Mouse (Mus musculus): ENCODE measurements around the gene Rps25. TPM values are rescaled to one million over a fixed set of nuclear protein-coding genes. Genes with fewer than 3 reads are reported as not detected.
"Not testable (repeated sequence)": the region's sequence is repeated elsewhere in the genome, so short reads cannot be mapped to it uniquely, and the experiment has no call there.

Gene Rps25
- polyA plus RNA-seq, 1 experiment from 2014 or later = 3,005 TPM

- H3K27ac ChIP-seq (ENCODE audit: low read depth) = no peak overlapping the region
- H3K27me3 ChIP-seq (replicated peaks; ENCODE audit: control insufficient read depth, insufficient read depth, low read length) = no peaks in the 10 kb centered on the region
- no peak overlapping the region for H3K4me2 ChIP-seq (ENCODE audit: low read length)
- no peak for DNase-seq (ENCODE audit: low spot score)
- peaks cover 8% of the 10 kb centered on the region; the same call in 1 of the 2 replicates for H3K36me3 ChIP-seq (ENCODE audit: control insufficient read depth, insufficient read depth, low read length)
- no peak for ATAC-seq (replicated peaks; ENCODE audit: low FRiP score, low TSS enrichment, low read depth)
- peaks cover 6% of the 10 kb centered on the region; the same call in 1 of the 2 replicates for H3K4me1 ChIP-seq (replicated peaks; ENCODE audit: control insufficient read depth, insufficient read depth, low read length)
- no peak overlapping the region for H3K9ac ChIP-seq (ENCODE audit: low read length)
- no peaks in the 10 kb centered on the region for H3K9me3 ChIP-seq (ENCODE audit: control insufficient read depth, low read length)
- WGBS = 72% methylated on average over 5 of the region's 5 CpGs
- H3K4me3 ChIP-seq (ENCODE audit: low read depth, low read length) = no peak overlapping the region
Measured at GRCm38 (mm10) chr9:44420280-44420898, 13.4 kb downstream of the Rps25 start.

- no peak overlapping the region for H3K27ac ChIP-seq (ENCODE audit: low read depth)
- H3K4me3 ChIP-seq (ENCODE audit: low read depth, low read length) = no peak overlapping the region
- ATAC-seq (replicated peaks; ENCODE audit: low FRiP score, low TSS enrichment, low read depth) (no peak), DNase-seq (ENCODE audit: low spot score) (no peak)
- H3K27me3 ChIP-seq (replicated peaks; ENCODE audit: control insufficient read depth, insufficient read depth, low read length) = no peaks in the 10 kb centered on the region
- H3K4me1 ChIP-seq (replicated peaks; ENCODE audit: control insufficient read depth, insufficient read depth, low read length) = no peaks in the 10 kb centered on the region
- H3K36me3 ChIP-seq (ENCODE audit: control insufficient read depth, insufficient read depth, low read length) = no peaks in the 10 kb centered on the region
- no peaks in the 10 kb centered on the region for H3K9me3 ChIP-seq (ENCODE audit: control insufficient read depth, low read length)
- no peak overlapping the region for H3K9ac ChIP-seq (ENCODE audit: low read length)
- 77% methylated on average over 4 of the region's 4 CpGs for WGBS
- no peak overlapping the region for H3K4me2 ChIP-seq (ENCODE audit: low read length)
Measured at GRCm38 (mm10) chr9:44423576-44423975, 16.6 kb downstream of the Rps25 start.

GRCm38 (mm10) chr9:44432577-44433185 lies 25.7 kb downstream of the Rps25 start:
- H3K27ac ChIP-seq (ENCODE audit: low read depth) = no peak overlapping the region
- no peaks in the 10 kb centered on the region for H3K9me3 ChIP-seq (ENCODE audit: control insufficient read depth, low read length)
- ATAC-seq (replicated peaks; ENCODE audit: low FRiP score, low TSS enrichment, low read depth) (no peak), DNase-seq (ENCODE audit: low spot score) (no peak)
- 45% methylated on average over 5 of the region's 5 CpGs for WGBS
- no peaks in the 10 kb centered on the region for H3K27me3 ChIP-seq (replicated peaks; ENCODE audit: control insufficient read depth, insufficient read depth, low read length)
- no peak overlapping the region for H3K4me2 ChIP-seq (ENCODE audit: low read length)
- no peaks in the 10 kb centered on the region for H3K4me1 ChIP-seq (replicated peaks; ENCODE audit: control insufficient read depth, insufficient read depth, low read length)
- no peak overlapping the region for H3K9ac ChIP-seq (ENCODE audit: low read length)
- no peaks in the 10 kb centered on the region for H3K36me3 ChIP-seq (ENCODE audit: control insufficient read depth, insufficient read depth, low read length)
- H3K4me3 ChIP-seq (ENCODE audit: low read depth, low read length) = no peak overlapping the region

DNA sequence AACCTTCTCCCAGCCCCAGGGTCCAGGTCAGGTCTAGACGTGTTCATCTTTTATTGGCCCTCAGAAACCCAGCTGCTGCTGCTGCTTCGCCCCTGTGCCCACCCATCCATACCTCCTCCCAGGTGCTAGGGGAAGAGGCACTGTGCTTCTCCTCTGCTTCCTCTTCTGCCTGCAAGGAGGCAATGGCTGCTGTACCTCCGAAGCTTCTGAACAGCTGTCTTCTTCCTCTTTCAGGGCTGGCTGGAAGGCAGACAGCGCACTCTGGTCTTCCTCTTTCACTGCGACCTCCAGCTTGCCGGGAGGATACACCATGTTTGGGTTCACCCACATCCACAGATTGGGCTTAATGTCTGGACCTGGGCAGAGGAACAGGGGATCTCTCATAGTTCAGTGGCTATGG lies 28.8 kb downstream of the Rps25 start:
- DNase-seq (ENCODE audit: low spot score) = no peak
- Histone ChIP-seq H3K4me1 (replicated peaks; ENCODE audit: control insufficient read depth, insufficient read depth, low read length) (no peaks in the 10 kb centered on the region), H3K27ac (ENCODE audit: low read depth) (no peak overlapping the region), H3K9me3 (ENCODE audit: control insufficient read depth, low read length) (no peaks in the 10 kb centered on the region), H3K4me2 (ENCODE audit: low read length) (no peak overlapping the region), H3K27me3 (replicated peaks; ENCODE audit: control insufficient read depth, insufficient read depth, low read length) (no peaks in the 10 kb centered on the region), H3K36me3 (ENCODE audit: control insufficient read depth, insufficient read depth, low read length) (no peaks in the 10 kb centered on the region), H3K9ac (ENCODE audit: low read length) (no peak overlapping the region), H3K4me3 (ENCODE audit: low read depth, low read length) (no peak overlapping the region)
- no peak for ATAC-seq (replicated peaks; ENCODE audit: low FRiP score, low TSS enrichment, low read depth)
- 73% methylated on average over 6 of the region's 6 CpGs for WGBS

GRCm38 (mm10) chr9:44440961-44441360 lies 34.0 kb downstream of the Rps25 start, which contains the start of gene Foxr1:
Gene Foxr1 (minus strand): TSS chr9:44441136.
- Histone ChIP-seq H3K9me3 (ENCODE audit: control insufficient read depth, low read length) (no peaks in the 10 kb centered on the region), H3K4me3 (ENCODE audit: low read depth, low read length) (no peak within 1 kb of the TSS), H3K9ac (ENCODE audit: low read length) (no peak within 1 kb of the TSS), H3K4me2 (ENCODE audit: low read length) (no peak within 1 kb of the TSS), H3K4me1 (replicated peaks; ENCODE audit: control insufficient read depth, insufficient read depth, low read length) (no peaks in the 10 kb centered on the region), H3K36me3 (ENCODE audit: control insufficient read depth, insufficient read depth, low read length) (no peaks in the 10 kb centered on the region), H3K27me3 (replicated peaks; ENCODE audit: control insufficient read depth, insufficient read depth, low read length) (no peaks in the 10 kb centered on the region), H3K27ac (ENCODE audit: low read depth) (no peak within 1 kb of the TSS)
- WGBS = 71% methylated on average over 19 of the region's 19 CpGs
- ATAC-seq (replicated peaks; ENCODE audit: low FRiP score, low TSS enrichment, low read depth) (no peak), DNase-seq (ENCODE audit: low spot score) (no peak)

- not testable (repeated sequence) for H3K4me1 ChIP-seq (replicated peaks; ENCODE audit: control insufficient read depth, insufficient read depth, low read length); H3K27ac ChIP-seq (ENCODE audit: low read depth); H3K36me3 ChIP-seq (ENCODE audit: control insufficient read depth, insufficient read depth, low read length); ATAC-seq (replicated peaks; ENCODE audit: low FRiP score, low TSS enrichment, low read depth); H3K4me2 ChIP-seq (ENCODE audit: low read length); H3K4me3 ChIP-seq (ENCODE audit: low read depth, low read length); H3K27me3 ChIP-seq (replicated peaks; ENCODE audit: control insufficient read depth, insufficient read depth, low read length); DNase-seq (ENCODE audit: low spot score); H3K9me3 ChIP-seq (ENCODE audit: control insufficient read depth, low read length); H3K9ac ChIP-seq (ENCODE audit: low read length)
- 87% methylated on average over 7 of the region's 7 CpGs for WGBS
Measured at GRCm38 (mm10) chr9:44444402-44445025, 37.6 kb downstream of the Rps25 start.

- ATAC-seq (replicated peaks; ENCODE audit: low FRiP score, low TSS enrichment, low read depth) (no peak), DNase-seq (ENCODE audit: low spot score) (no peak)
- no peaks in the 10 kb centered on the region for H3K36me3 ChIP-seq (ENCODE audit: control insufficient read depth, insufficient read depth, low read length)
- H3K9ac ChIP-seq (ENCODE audit: low read length) = no peak overlapping the region
- H3K4me1 ChIP-seq (replicated peaks; ENCODE audit: control insufficient read depth, insufficient read depth, low read length) = no peaks in the 10 kb centered on the region
- no peaks in the 10 kb centered on the region for H3K9me3 ChIP-seq (ENCODE audit: control insufficient read depth, low read length)
- H3K27me3 ChIP-seq (replicated peaks; ENCODE audit: control insufficient read depth, insufficient read depth, low read length) = no peaks in the 10 kb centered on the region
- no peak overlapping the region for H3K4me3 ChIP-seq (ENCODE audit: low read depth, low read length)
- H3K27ac ChIP-seq (ENCODE audit: low read depth) = no peak overlapping the region
- H3K4me2 ChIP-seq (ENCODE audit: low read length) = no peak overlapping the region
Measured at GRCm38 (mm10) chr9:44450387-44450786, 43.4 kb downstream of the Rps25 start.

DNA sequence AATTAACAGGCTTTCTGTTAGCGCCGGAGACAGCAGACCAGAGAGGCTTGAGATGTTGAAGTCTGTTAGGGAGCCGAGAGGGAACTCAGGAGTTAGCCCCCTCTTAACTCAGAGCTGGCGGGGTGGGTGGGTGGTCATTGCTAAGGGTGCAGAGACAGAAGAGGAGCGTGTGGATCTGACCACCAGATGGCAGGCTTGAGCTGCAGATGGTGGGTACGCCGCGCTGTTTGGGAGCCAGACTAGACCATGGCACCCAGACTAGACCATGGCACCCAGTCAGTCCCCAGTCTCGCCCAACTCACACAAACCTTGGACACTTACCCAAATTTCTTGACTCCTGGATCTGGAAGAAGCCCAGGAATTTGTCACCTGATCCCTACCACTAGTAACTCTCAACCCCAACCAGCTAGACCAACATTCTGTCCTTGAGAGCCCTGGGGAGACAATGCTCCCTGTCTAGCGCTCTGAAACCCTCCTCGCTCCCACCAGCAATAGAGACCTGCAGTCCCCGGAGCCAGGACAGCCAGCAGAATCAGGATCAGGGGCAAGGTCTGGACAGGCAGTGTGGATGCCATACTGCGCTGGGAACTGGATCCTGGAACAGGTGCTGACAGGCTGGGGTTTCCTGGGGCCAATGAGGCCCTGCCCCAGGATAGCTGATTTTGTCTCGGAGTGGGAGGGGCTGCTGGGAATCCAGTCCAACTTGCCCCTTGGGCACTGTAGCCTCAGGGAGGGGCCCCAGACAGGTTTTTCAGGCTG lies 47.4 kb downstream of the Rps25 start:
- no peaks in the 10 kb centered on the region for H3K36me3 ChIP-seq (ENCODE audit: control insufficient read depth, insufficient read depth, low read length)
- H3K27me3 ChIP-seq (replicated peaks; ENCODE audit: control insufficient read depth, insufficient read depth, low read length) = no peaks in the 10 kb centered on the region
- H3K4me1 ChIP-seq (replicated peaks; ENCODE audit: control insufficient read depth, insufficient read depth, low read length) = 0 out of 2 replicates have a peak, but pooled peaks cover 4% of the 10 kb centered on the region
- no peak overlapping the region for H3K4me3 ChIP-seq (ENCODE audit: low read depth, low read length)
- peak; percentile 79 for ATAC-seq (replicated peaks; ENCODE audit: low FRiP score, low TSS enrichment, low read depth)
- DNase-seq (ENCODE audit: low spot score) = peak; percentile 95
- no peak overlapping the region for H3K4me2 ChIP-seq (ENCODE audit: low read length)
- H3K9me3 ChIP-seq (ENCODE audit: control insufficient read depth, low read length) = no peaks in the 10 kb centered on the region
- no peak overlapping the region for H3K27ac ChIP-seq (ENCODE audit: low read depth)
- WGBS = 7% methylated on average over 14 of the region's 14 CpGs
- no peak overlapping the region for H3K9ac ChIP-seq (ENCODE audit: low read length)
